Mouse (Mus musculus) ES-Bruce4 (cell line): ENCODE data around the gene Cand1.

Experiments used
- CTCF ChIP-seq: IDR thresholded peaks from one replicate; pipeline ENCODE4 v1.8.1; 2011; ENCODE audit warnings: low read depth, low read length
- EP300 ChIP-seq: IDR thresholded peaks from 2 replicates; pipeline ENCODE4 v1.6.1; 2011; ENCODE audit warnings: low read depth, low read length; ENCODE audit not compliant: insufficient read depth
- POLR2A ChIP-seq: IDR thresholded peaks from one replicate; pipeline ENCODE4 v1.8.1; 2011; ENCODE audit warnings: low read length; ENCODE audit not compliant: insufficient read depth

DNA sequence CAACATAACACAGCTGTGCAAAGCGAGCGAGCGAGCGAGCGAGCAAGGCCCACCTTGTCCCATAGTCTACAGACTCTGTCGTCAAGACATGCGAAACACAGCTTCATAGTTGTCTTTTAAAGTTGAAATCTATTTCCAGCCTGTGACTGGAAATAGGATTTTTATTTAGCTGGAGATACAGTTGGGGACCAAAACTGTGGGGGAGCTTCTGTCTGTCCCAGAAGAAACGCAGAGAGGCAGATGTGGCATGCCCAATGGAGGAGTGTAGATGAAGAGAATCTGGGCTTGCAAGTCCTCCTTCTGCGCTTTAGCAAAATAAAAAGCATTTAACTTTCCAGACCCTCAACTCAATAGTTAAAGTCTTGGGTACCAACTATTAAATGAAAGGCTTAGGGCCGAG, 32.1 kb upstream of the Cand1 start:
- no peak for TF ChIP-seq CTCF
- TF ChIP-seq POLR2A: no peak
- no peak for TF ChIP-seq EP300
